Mouse (Mus musculus): ENCODE data around the gene Adam11. TPM values are rescaled to one million over a fixed set of nuclear protein-coding genes. Genes with fewer than 3 reads are reported as not detected.
"Not testable (repeated sequence)": the region's sequence is repeated elsewhere in the genome, so short reads cannot be mapped to it uniquely, and the experiment has no call there.

The Adam11 gene
- 28.3 and 34.0 TPM in 2 replicates for polyA plus RNA-seq (2015; fragmentation: Nextera tagmentation; extraction: Ambion mirVana)

GRCm38 (mm10) chr11:102761309-102762210 lies at the start of gene Adam11:
TSS of gene Adam11 (plus strand) at chr11:102761439.
- Histone ChIP-seq H3K4me1 (peaks cover 37% of the 10 kb centered on the region), H3K27ac (replicated peaks) (peak within 1 kb of the TSS; percentile 75), H3K27me3 (replicated peaks) (no peaks in the 10 kb centered on the region), H3K9me3 (replicated peaks) (no peaks in the 10 kb centered on the region), H3K9ac (replicated peaks) (peak within 1 kb of the TSS; percentile 87), H3K4me2 (peak within 1 kb of the TSS; percentile 86), H3K4me3 (replicated peaks) (peak within 1 kb of the TSS; percentile 75), H3K36me3 (no peaks in the 10 kb centered on the region)
- under 1% methylated on average over 54 of the region's 76 CpGs for WGBS
- ATAC-seq (ENCODE audit: low FRiP score), result peak; percentile 62

GRCm38 (mm10) chr11:102712411-102712810 lies 48.8 kb upstream of the Adam11 start:
- Histone ChIP-seq H3K4me2 (no peak overlapping the region), H3K4me3 (replicated peaks) (no peak overlapping the region), H3K9me3 (replicated peaks) (no peaks in the 10 kb centered on the region), H3K27me3 (replicated peaks) (no peaks in the 10 kb centered on the region), H3K4me1 (no peaks in the 10 kb centered on the region), H3K36me3 (no peaks in the 10 kb centered on the region), H3K27ac (replicated peaks) (no peak overlapping the region), H3K9ac (replicated peaks) (no peak overlapping the region)
- 92% methylated on average over 4 of the region's 4 CpGs for WGBS
- no peak for ATAC-seq (ENCODE audit: low FRiP score)

DNA sequence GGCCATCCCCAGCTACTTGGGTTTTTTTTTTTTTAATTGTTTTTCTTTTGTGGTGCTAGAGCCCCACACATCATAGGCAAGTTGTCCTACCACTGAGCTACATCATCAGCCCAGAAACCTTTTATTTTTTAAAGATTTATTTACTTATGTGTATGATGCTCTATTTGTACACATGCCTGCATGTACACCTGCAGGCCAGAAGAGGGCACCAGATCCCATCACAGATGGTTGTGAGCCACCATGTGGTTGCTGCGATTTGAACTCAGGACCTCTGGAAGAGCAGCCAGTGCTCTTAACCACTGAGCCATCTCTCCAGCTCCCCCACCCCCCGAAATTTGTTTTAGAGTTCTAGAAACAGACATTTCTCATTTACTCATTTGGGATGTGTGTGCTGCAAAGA lies 46.7 kb upstream of the Adam11 start:
- not testable (repeated sequence) for H3K36me3 ChIP-seq; H3K4me2 ChIP-seq; H3K9me3 ChIP-seq (replicated peaks); H3K4me1 ChIP-seq; H3K27ac ChIP-seq (replicated peaks); ATAC-seq (ENCODE audit: low FRiP score); H3K9ac ChIP-seq (replicated peaks); H3K4me3 ChIP-seq (replicated peaks); H3K27me3 ChIP-seq (replicated peaks)
- 89% methylated on average over 2 of the region's 2 CpGs for WGBS

DNA sequence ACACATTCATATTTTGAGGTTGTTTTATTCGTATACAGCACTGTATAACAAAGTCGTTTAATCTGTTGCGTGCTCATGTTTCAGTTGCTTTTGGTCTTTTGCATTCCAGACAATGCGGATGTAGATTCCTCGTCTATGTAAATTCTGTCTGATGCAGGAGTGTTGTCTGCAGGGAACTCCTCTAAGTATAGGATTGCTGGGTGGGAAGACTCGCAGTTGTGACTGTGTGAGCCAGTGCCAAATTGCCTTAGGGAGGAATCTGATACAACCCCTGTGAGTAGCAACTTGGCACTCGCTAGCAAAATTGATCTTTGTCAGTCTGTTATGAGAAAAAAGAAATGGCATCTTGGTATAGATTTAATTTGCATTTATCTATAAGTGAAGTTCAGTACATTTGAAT lies 45.1 kb upstream of the Adam11 start:
- Histone ChIP-seq H3K4me2 (no peak overlapping the region), H3K4me3 (replicated peaks) (no peak overlapping the region), H3K9me3 (replicated peaks) (no peaks in the 10 kb centered on the region), H3K9ac (replicated peaks) (no peak overlapping the region), H3K4me1 (no peaks in the 10 kb centered on the region), H3K36me3 (no peaks in the 10 kb centered on the region), H3K27ac (replicated peaks) (no peak overlapping the region), H3K27me3 (replicated peaks) (no peaks in the 10 kb centered on the region)
- 76% methylated on average over 7 of the region's 7 CpGs for WGBS
- no peak for ATAC-seq (ENCODE audit: low FRiP score)

DNA sequence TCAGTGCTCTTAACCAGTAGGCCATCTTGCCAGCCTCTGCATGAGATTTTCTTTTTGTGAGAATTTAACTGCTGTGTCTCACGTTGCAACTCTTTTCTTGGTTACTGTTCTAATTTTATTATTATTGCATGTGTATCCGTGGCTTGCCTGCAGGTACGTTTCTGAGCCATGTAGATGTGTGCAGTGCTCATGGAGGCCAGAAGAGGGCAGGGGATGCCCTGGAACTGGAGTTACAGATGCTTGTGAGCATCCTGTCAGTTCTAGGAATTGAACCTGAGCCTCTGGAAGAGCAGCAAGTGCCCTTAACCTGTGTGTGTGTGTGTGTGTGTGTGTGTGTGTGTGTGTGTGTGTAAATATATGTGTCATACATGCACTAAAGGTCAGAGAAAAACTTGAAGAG lies 35.7 kb upstream of the Adam11 start:
- Histone ChIP-seq H3K36me3 (no peaks in the 10 kb centered on the region), H3K27ac (replicated peaks) (no peak overlapping the region), H3K27me3 (replicated peaks) (no peaks in the 10 kb centered on the region), H3K9ac (replicated peaks) (no peak overlapping the region), H3K4me1 (no peaks in the 10 kb centered on the region), H3K4me2 (no peak overlapping the region), H3K4me3 (replicated peaks) (no peak overlapping the region), H3K9me3 (replicated peaks) (no peaks in the 10 kb centered on the region)
- ATAC-seq (ENCODE audit: low FRiP score), result no peak
- 31% methylated on average over 3 of the region's 3 CpGs for WGBS

DNA sequence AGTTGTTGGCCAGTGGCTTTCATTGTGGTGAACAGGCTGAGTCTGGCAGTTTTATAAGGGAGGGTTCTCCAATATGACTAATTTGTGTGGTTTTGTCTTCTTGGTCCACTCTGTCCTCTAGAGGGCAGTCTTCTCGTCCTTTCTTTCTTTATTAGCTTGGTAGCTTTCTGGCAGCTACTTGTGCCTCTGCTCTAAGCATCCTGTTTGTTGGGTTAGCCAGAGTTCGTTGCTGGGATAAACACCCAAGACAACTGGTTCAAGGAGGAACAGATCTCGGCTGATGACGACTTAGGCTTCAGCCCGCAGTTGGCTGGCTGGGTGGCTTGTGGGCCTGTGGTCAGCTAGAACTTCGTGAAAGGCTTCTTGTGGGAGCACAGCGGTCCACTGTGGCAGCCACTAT lies 32.6 kb upstream of the Adam11 start:
- H3K9ac ChIP-seq (replicated peaks), result no peak overlapping the region
- H3K27me3 ChIP-seq (replicated peaks), result no peaks in the 10 kb centered on the region
- no peaks in the 10 kb centered on the region for H3K4me1 ChIP-seq
- WGBS, result 35% methylated on average over 7 of the region's 7 CpGs
- H3K4me2 ChIP-seq, result no peak overlapping the region
- no peak overlapping the region for H3K4me3 ChIP-seq (replicated peaks)
- H3K9me3 ChIP-seq (replicated peaks), result no peaks in the 10 kb centered on the region
- H3K27ac ChIP-seq (replicated peaks), result no peak overlapping the region
- H3K36me3 ChIP-seq, result no peaks in the 10 kb centered on the region
- ATAC-seq (ENCODE audit: low FRiP score), result no peak

GRCm38 (mm10) chr11:102729835-102730234 lies 31.4 kb upstream of the Adam11 start:
- Histone ChIP-seq H3K27me3 (replicated peaks) (no peaks in the 10 kb centered on the region), H3K36me3 (no peaks in the 10 kb centered on the region), H3K4me1 (no peaks in the 10 kb centered on the region), H3K27ac (replicated peaks) (no peak overlapping the region), H3K4me2 (no peak overlapping the region), H3K4me3 (replicated peaks) (no peak overlapping the region), H3K9ac (replicated peaks) (no peak overlapping the region), H3K9me3 (replicated peaks) (no peaks in the 10 kb centered on the region)
- no peak for ATAC-seq (ENCODE audit: low FRiP score)
- 86% methylated on average over 3 of the region's 3 CpGs for WGBS

DNA sequence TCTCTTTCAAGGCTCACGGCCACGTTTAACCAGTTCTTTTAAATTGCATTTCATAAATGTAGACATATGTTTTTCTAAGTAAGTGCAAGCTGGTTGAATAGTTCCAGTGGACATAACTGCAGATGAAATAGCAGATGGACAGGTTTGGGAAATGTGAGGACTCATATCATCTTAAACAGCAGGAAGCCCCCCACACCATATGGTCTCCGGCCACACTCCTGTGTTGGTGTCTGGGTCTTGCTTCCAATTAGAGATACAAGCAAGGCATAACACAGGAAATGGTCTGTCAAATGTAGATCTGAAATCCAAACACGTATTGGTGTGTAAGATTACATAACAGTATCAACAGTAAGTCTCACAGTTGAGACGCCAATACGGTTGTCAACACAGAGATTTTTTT lies 29.9 kb upstream of the Adam11 start:
- 90% methylated on average over 6 of the region's 6 CpGs for WGBS

GRCm38 (mm10) chr11:102733146-102733545 lies 28.1 kb upstream of the Adam11 start:
- Histone ChIP-seq H3K4me2 (no peak overlapping the region), H3K4me3 (replicated peaks) (no peak overlapping the region), H3K27ac (replicated peaks) (no peak overlapping the region), H3K36me3 (no peaks in the 10 kb centered on the region), H3K4me1 (no peaks in the 10 kb centered on the region), H3K9me3 (replicated peaks) (no peaks in the 10 kb centered on the region), H3K27me3 (replicated peaks) (peaks cover 3% of the 10 kb centered on the region; the same call in 1 of the 2 replicates), H3K9ac (replicated peaks) (no peak overlapping the region)
- ATAC-seq (ENCODE audit: low FRiP score), result no peak
- WGBS, result 76% methylated on average over 5 of the region's 5 CpGs

More for the DNA sequence above, 29.9 kb upstream of the Adam11 start:
- no peak for ATAC-seq (ENCODE audit: low FRiP score)
- Histone ChIP-seq H3K27me3 (replicated peaks) (no peaks in the 10 kb centered on the region), H3K4me1 (no peaks in the 10 kb centered on the region), H3K27ac (replicated peaks) (no peak overlapping the region), H3K4me2 (no peak overlapping the region), H3K9ac (replicated peaks) (no peak overlapping the region), H3K36me3 (no peaks in the 10 kb centered on the region), H3K4me3 (replicated peaks) (no peak overlapping the region), H3K9me3 (replicated peaks) (no peaks in the 10 kb centered on the region)

DNA sequence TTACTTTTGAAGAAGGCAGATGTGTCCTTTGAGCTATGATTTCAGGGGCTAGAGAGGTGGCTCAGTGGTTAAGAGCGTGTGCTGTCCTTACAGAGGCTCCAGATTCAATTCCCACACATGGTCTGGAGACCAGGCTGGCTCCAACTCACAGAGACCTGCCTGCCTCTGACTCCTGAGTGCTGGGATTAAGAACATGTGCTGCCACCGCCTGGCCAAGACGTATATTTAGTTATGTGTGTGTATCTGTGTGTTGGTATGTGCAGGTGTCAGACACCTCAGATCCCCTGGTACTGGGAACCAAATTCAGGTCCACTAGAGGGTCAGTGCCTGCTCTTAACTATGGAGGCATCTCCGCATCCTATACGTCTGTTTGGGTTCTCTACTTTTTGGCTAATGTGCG lies 26.3 kb upstream of the Adam11 start:
- H3K4me2 ChIP-seq, result no peak overlapping the region
- H3K9me3 ChIP-seq (replicated peaks), result no peaks in the 10 kb centered on the region
- ATAC-seq (ENCODE audit: low FRiP score), result no peak
- H3K27ac ChIP-seq (replicated peaks), result no peak overlapping the region
- H3K4me1 ChIP-seq, result peaks cover 8% of the 10 kb centered on the region
- no peak overlapping the region for H3K4me3 ChIP-seq (replicated peaks)
- H3K36me3 ChIP-seq, result no peaks in the 10 kb centered on the region
- no peak overlapping the region for H3K9ac ChIP-seq (replicated peaks)
- H3K27me3 ChIP-seq (replicated peaks), result peaks cover 5% of the 10 kb centered on the region; the same call in 1 of the 2 replicates
- WGBS, result 92% methylated on average over 6 of the region's 6 CpGs

DNA sequence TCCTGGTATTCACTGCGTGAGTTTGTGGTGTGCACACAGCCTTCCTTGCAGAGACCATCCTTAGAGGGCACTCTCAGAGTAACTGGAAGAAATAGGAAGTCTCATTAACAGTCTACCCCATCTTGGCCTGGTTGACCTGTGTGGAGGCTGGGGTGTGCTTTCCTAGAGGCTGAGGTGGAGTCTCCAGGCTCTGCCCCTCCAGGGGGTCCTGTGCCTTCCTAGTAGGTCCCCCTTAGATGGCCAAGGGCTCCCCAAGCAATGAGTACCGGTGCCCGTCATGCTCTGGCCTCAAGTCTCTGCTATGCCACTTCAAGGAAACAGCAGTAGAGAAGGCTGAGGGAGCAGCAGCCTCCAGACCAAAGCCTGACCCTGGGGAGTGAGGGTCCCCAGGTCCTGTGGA lies 23.2 kb upstream of the Adam11 start:
- 92% methylated on average over 3 of the region's 3 CpGs for WGBS
- peaks cover 24% of the 10 kb centered on the region for H3K4me1 ChIP-seq

GRCm38 (mm10) chr11:102739278-102739966 lies 21.8 kb upstream of the Adam11 start:
- whole genome bisulfite sequencing, result 4% methylated on average over 20 of the region's 20 CpGs
- H3K9ac ChIP-seq (replicated peaks), result peak overlapping the region; percentile 36; the same call in 1 of the 2 replicates
- ATAC-seq (ENCODE audit: low FRiP score), result peak; percentile 86

More for the DNA sequence above, 23.2 kb upstream of the Adam11 start:
- Histone ChIP-seq H3K4me2 (no peak overlapping the region), H3K9ac (replicated peaks) (no peak overlapping the region), H3K27ac (replicated peaks) (no peak overlapping the region), H3K27me3 (replicated peaks) (peaks cover 5% of the 10 kb centered on the region; the same call in 1 of the 2 replicates), H3K36me3 (no peaks in the 10 kb centered on the region), H3K9me3 (replicated peaks) (no peaks in the 10 kb centered on the region), H3K4me3 (replicated peaks) (no peak overlapping the region)
- no peak for ATAC-seq (ENCODE audit: low FRiP score)

More at GRCm38 (mm10) chr11:102739278-102739966, 21.8 kb upstream of the Adam11 start:
- Histone ChIP-seq H3K36me3 (no peaks in the 10 kb centered on the region), H3K27ac (replicated peaks) (peak overlapping the region; percentile 81), H3K4me2 (peak overlapping the region; percentile 62), H3K9me3 (replicated peaks) (no peaks in the 10 kb centered on the region), H3K4me1 (peaks cover 24% of the 10 kb centered on the region), H3K27me3 (replicated peaks) (peaks cover 5% of the 10 kb centered on the region; the same call in 1 of the 2 replicates), H3K4me3 (replicated peaks) (peak overlapping the region; percentile 29)
